Mouse (Mus musculus) MEL (cell line): ENCODE results near the gene Alox12e.

ENCODE experiments used
- CTCF ChIP-seq, 3 experiments: IDR thresholded peaks in 2 of 3; conservative IDR thresholded peaks in 1 of 3; 2 replicates each; pipeline ENCODE4 v1.5.1; 2011 to 2012; ENCODE audit warnings: low read length in 3 of 3, low read depth in 2 of 3, mild to moderate bottlenecking in 2 of 3, improper control_type of control experiment in 1 of 3, inconsistent platforms in 1 of 3, mixed read lengths in 1 of 3, moderate library complexity in 1 of 3; ENCODE audit not compliant: control insufficient read depth in 1 of 3, insufficient read depth in 1 of 3, poor library complexity in 1 of 3, severe bottlenecking in 1 of 3
- EP300 ChIP-seq, 2 experiments: IDR thresholded peaks; 2 replicates each; pipeline ENCODE4 v1.6.1; 2011; ENCODE audit warnings: improper control_type of control experiment in 2 of 2, low read length in 2 of 2, low read depth in 1 of 2, mild to moderate bottlenecking in 1 of 2
- MAX ChIP-seq: IDR thresholded peaks from 2 replicates; pipeline ENCODE4 v1.6.1; 2011; ENCODE audit warnings: low read length, improper control_type of control experiment
- NELFE ChIP-seq: IDR thresholded peaks from 2 replicates; pipeline ENCODE4 v1.6.1; 2011; ENCODE audit warnings: low read depth, low read length, improper control_type of control experiment
- UBTF ChIP-seq: IDR thresholded peaks from 2 replicates; pipeline ENCODE4 v1.6.1; 2012; ENCODE audit warnings: low read depth, mild to moderate bottlenecking, inconsistent platforms, low read length, improper control_type of control experiment, moderate library complexity, borderline replicate concordance; ENCODE audit not compliant: insufficient read depth

GRCm38 (mm10) chr11:70283666-70284065, 38.8 kb downstream of the Alox12e start:
- TF ChIP-seq NELFE (no peak), EP300 (IDR thresholded peaks at IDR 0.05; ENCODE audit: low read depth in 1 of 2, low read length in 2 of 2) (no peak), MAX (no peak), CTCF (IDR thresholded peaks at IDR 0.05 in 2 of 3, conservative IDR thresholded peaks at IDR 0.05 in 1 of 3; ENCODE audit: control insufficient read depth in 1 of 3, insufficient read depth in 1 of 3, low read depth in 2 of 3, low read length in 3 of 3, poor library complexity in 1 of 3, severe bottlenecking in 1 of 3) (no peak), UBTF (no peak)
